Mouse (Mus musculus): ENCODE measurements around the gene Nrm.
"Not testable (repeated sequence)": the region's sequence is repeated elsewhere in the genome, so short reads cannot be mapped to it uniquely, and the experiment has no call there.

Gene Nrm

GRCm38 (mm10) chr17:35834696-35835422 lies 26.3 kb upstream of the Nrm start:
- DNase-seq (ENCODE audit: low spot score), result no peak

- DNase-seq (ENCODE audit: low spot score), result no peak
These were observed 25.5 kb upstream of the Nrm start for GRCm38 (mm10) chr17:35835424-35836140.

- DNase-seq (ENCODE audit: low spot score), result peak; percentile 88
These were observed 24.7 kb upstream of the Nrm start for GRCm38 (mm10) chr17:35836178-35836965.

GRCm38 (mm10) chr17:35836991-35837422 lies 24.1 kb upstream of the Nrm start:
- peak; percentile 88 for DNase-seq (ENCODE audit: low spot score)

- peak; percentile 54 for DNase-seq (ENCODE audit: low spot score)
These were observed 23.6 kb upstream of the Nrm start for GRCm38 (mm10) chr17:35837487-35837886.

- DNase-seq (ENCODE audit: low spot score), result peak; percentile 97
These were observed 23.0 kb upstream of the Nrm start, which contains the start of gene Tubb5 for GRCm38 (mm10) chr17:35838122-35838544. TSS of gene Tubb5 (minus strand) at chr17:35838306.

GRCm38 (mm10) chr17:35838570-35838969 lies 22.5 kb upstream of the Nrm start:
- DNase-seq (ENCODE audit: low spot score), result no peak

GRCm38 (mm10) chr17:35839002-35839401 lies 22.1 kb upstream of the Nrm start:
- DNase-seq (ENCODE audit: low spot score), result not testable (repeated sequence)

GRCm38 (mm10) chr17:35840561-35840960 lies 20.6 kb upstream of the Nrm start:
- no peak for DNase-seq (ENCODE audit: low spot score)

GRCm38 (mm10) chr17:35841076-35841950 lies 19.8 kb upstream of the Nrm start, which contains the start of gene Mdc1:
TSS of gene Mdc1 (plus strand) at chr17:35841515.
- DNase-seq (ENCODE audit: low spot score), result peak; percentile 100

- DNase-seq (ENCODE audit: low spot score), result no peak
These were observed 19.1 kb upstream of the Nrm start for GRCm38 (mm10) chr17:35842006-35842405.

- no peak for DNase-seq (ENCODE audit: low spot score)
These were observed 17.6 kb upstream of the Nrm start for GRCm38 (mm10) chr17:35843514-35843913.

- no peak for DNase-seq (ENCODE audit: low spot score)
These were observed 13.0 kb upstream of the Nrm start for GRCm38 (mm10) chr17:35848112-35848511.

GRCm38 (mm10) chr17:35850974-35851373 lies 10.1 kb upstream of the Nrm start:
- DNase-seq (ENCODE audit: low spot score), result no peak

- no peak for DNase-seq (ENCODE audit: low spot score)
These were observed 1.7 kb upstream of the Nrm start for GRCm38 (mm10) chr17:35859371-35859770.

GRCm38 (mm10) chr17:35859835-35860234 lies 1.3 kb upstream of the Nrm start:
- DNase-seq (ENCODE audit: low spot score), result no peak

- DNase-seq (ENCODE audit: low spot score), result no peak
These were observed 304 bp upstream of the Nrm start for GRCm38 (mm10) chr17:35860831-35861197.

- DNase-seq (ENCODE audit: low spot score), result peak; percentile 2
These were observed 3.8 kb downstream of the Nrm start for GRCm38 (mm10) chr17:35864832-35865353.

- peak; percentile 69 for DNase-seq (ENCODE audit: low spot score)
These were observed 4.6 kb downstream of the Nrm start, which contains the start of gene Ppp1r18 for GRCm38 (mm10) chr17:35865481-35866280. TSS of gene Ppp1r18 (plus strand) at chr17:35865593.

- peak; percentile 65 for DNase-seq (ENCODE audit: low spot score)
These were observed 5.2 kb downstream of the Nrm start for GRCm38 (mm10) chr17:35866281-35866831.
